Mouse (Mus musculus) liver, embryonic 11.5 days (tissue): ENCODE data around the gene Fam19a1. TPM values are rescaled to one million over a fixed set of nuclear protein-coding genes. Genes with fewer than 3 reads are reported as not detected.
A peak's percentile ranks its signal among the peaks of the same experiment; 100 is the strongest.

Source experiments
- ATAC-seq: fragments of 200-750 bp; cut with Nextera tagmentation; replicated peaks from 2 replicates; pipeline ENCODE4 v1.8.0; 2017; ENCODE audit warnings: moderate number of reproducible peaks, mild to moderate bottlenecking, moderate TSS enrichment, moderate library complexity; ENCODE audit not compliant: low FRiP score
- DNase-seq: peaks from one replicate; pipeline ENCODE4 v3.0.0-alpha.2; 2017; ENCODE audit warnings: low spot score
- H3K27ac ChIP-seq: fragments of 300-500 bp; sonication (generic); 2 replicates; pipeline ENCODE4 v1.5.1; 2014; ENCODE audit warnings: mild to moderate bottlenecking, low read depth, low read length, control low read depth
- H3K27me3 ChIP-seq: fragments of 300-500 bp; sonication (generic); replicated peaks from 2 replicates; pipeline ENCODE4 v1.6.1; 2014; ENCODE audit warnings: low read length, mixed read lengths; ENCODE audit not compliant: control insufficient read depth, insufficient read depth
- H3K36me3 ChIP-seq: fragments of 300-500 bp; sonication (generic); 2 replicates; pipeline ENCODE4 v1.6.1; 2014; ENCODE audit warnings: mild to moderate bottlenecking, low read length, moderate library complexity, mixed read lengths; ENCODE audit not compliant: control insufficient read depth, insufficient read depth
- H3K4me1 ChIP-seq: fragments of 300-500 bp; sonication (generic); replicated peaks from 2 replicates; pipeline ENCODE4 v1.6.1; 2014; ENCODE audit warnings: low read length, mixed read lengths; ENCODE audit not compliant: control insufficient read depth, insufficient read depth
- H3K4me2 ChIP-seq: fragments of 300-500 bp; sonication (generic); 2 replicates; pipeline ENCODE4 v1.6.1; 2014; ENCODE audit warnings: mild to moderate bottlenecking, control low read depth, moderate library complexity
- H3K4me3 ChIP-seq: fragments of 300-500 bp; sonication (generic); 2 replicates; pipeline ENCODE4 v1.5.1; 2014; ENCODE audit warnings: low read depth, low read length, control low read depth
- H3K9ac ChIP-seq: fragments of 300-500 bp; sonication (generic); 2 replicates; pipeline ENCODE4 v1.6.1; 2014; ENCODE audit warnings: low read depth, low read length, control low read depth
- H3K9me3 ChIP-seq: fragments of 300-500 bp; sonication (generic); 2 replicates; pipeline ENCODE4 v1.6.1; 2016; ENCODE audit warnings: low read length, inconsistent platforms, mixed read lengths; ENCODE audit not compliant: control insufficient read depth
- WGBS: fragments of 180-500 bp; shearing (Covaris S2); extraction: QIAGEN DNeasy Blood & Tissue Kit; methylation state at CpG from one replicate; pipeline ENCODE4 v1.1.7; 2014; 5-methylcytosine and 5-hydroxymethylcytosine counted together
- polyA plus RNA-seq: library from polyadenylated mRNA; unstranded; fragments of >200 nt; fragmentation: Nextera tagmentation; extraction: Ambion mirVana; gene quantifications from 2 replicates; pipeline ENCODE4 v1.2.1, GENCODE M21; 2014

The Fam19a1 gene
- 0.40 and 0.85 TPM in 2 replicates for polyA plus RNA-seq

- Histone ChIP-seq H3K4me1 (no peaks in the 10 kb centered on the region), H3K4me2 (no peak within 1 kb of the TSS), H3K9me3 (no peaks in the 10 kb centered on the region), H3K9ac (no peak within 1 kb of the TSS), H3K27me3 (peaks cover 4% of the 10 kb centered on the region), H3K27ac (no peak within 1 kb of the TSS), H3K36me3 (no peaks in the 10 kb centered on the region), H3K4me3 (no peak within 1 kb of the TSS)
- DNase-seq (no peak), ATAC-seq (no peak)
- WGBS: 41% methylated on average over 6 of the region's 6 CpGs
These were observed at the start of gene Fam19a1 for GRCm38 (mm10) chr6:96112854-96113253. Fam19a1 (plus strand) TSS chr6:96113154.

- H3K27ac ChIP-seq: no peak overlapping the region
- no peak overlapping the region for H3K4me3 ChIP-seq
- no peak overlapping the region for H3K4me2 ChIP-seq
- DNase-seq (no peak), ATAC-seq (no peak)
- H3K9ac ChIP-seq: no peak overlapping the region
- no peaks in the 10 kb centered on the region for H3K27me3 ChIP-seq
- 68% methylated on average over 4 of the region's 4 CpGs for WGBS
- H3K36me3 ChIP-seq: no peaks in the 10 kb centered on the region
- H3K9me3 ChIP-seq: no peaks in the 10 kb centered on the region
- H3K4me1 ChIP-seq: no peaks in the 10 kb centered on the region
These were observed 41.9 kb upstream of the Fam19a1 start for GRCm38 (mm10) chr6:96071080-96071479.

- ATAC-seq (no peak), DNase-seq (no peak)
- Histone ChIP-seq H3K27ac (no peak overlapping the region), H3K9ac (no peak overlapping the region), H3K27me3 (no peaks in the 10 kb centered on the region), H3K4me2 (no peak overlapping the region), H3K36me3 (no peaks in the 10 kb centered on the region), H3K4me3 (no peak overlapping the region), H3K9me3 (no peaks in the 10 kb centered on the region), H3K4me1 (no peaks in the 10 kb centered on the region)
These were observed 41.4 kb upstream of the Fam19a1 start for GRCm38 (mm10) chr6:96071567-96071966.

GRCm38 (mm10) chr6:96089961-96090360 is 23.0 kb upstream of the Fam19a1 start:
- H3K27ac ChIP-seq: no peak overlapping the region
- H3K9me3 ChIP-seq: no peaks in the 10 kb centered on the region
- no peaks in the 10 kb centered on the region for H3K36me3 ChIP-seq
- no peak overlapping the region for H3K4me2 ChIP-seq
- no peaks in the 10 kb centered on the region for H3K27me3 ChIP-seq
- no peak overlapping the region for H3K9ac ChIP-seq
- 87% methylated on average over 6 of the region's 6 CpGs for WGBS
- DNase-seq (no peak), ATAC-seq (no peak)
- H3K4me1 ChIP-seq: no peaks in the 10 kb centered on the region
- H3K4me3 ChIP-seq: no peak overlapping the region

GRCm38 (mm10) chr6:96093716-96094115 is 19.2 kb upstream of the Fam19a1 start:
- no peak overlapping the region for H3K4me3 ChIP-seq
- H3K36me3 ChIP-seq: no peaks in the 10 kb centered on the region
- H3K27me3 ChIP-seq: no peaks in the 10 kb centered on the region
- DNase-seq (no peak), ATAC-seq (no peak)
- H3K4me1 ChIP-seq: no peaks in the 10 kb centered on the region
- no peak overlapping the region for H3K4me2 ChIP-seq
- 77% methylated on average over 1 of the region's 1 CpGs for WGBS
- no peaks in the 10 kb centered on the region for H3K9me3 ChIP-seq
- H3K27ac ChIP-seq: no peak overlapping the region
- H3K9ac ChIP-seq: no peak overlapping the region

GRCm38 (mm10) chr6:96098225-96098624 is 14.7 kb upstream of the Fam19a1 start:
- Histone ChIP-seq H3K27me3 (no peaks in the 10 kb centered on the region), H3K36me3 (no peaks in the 10 kb centered on the region), H3K27ac (no peak overlapping the region), H3K4me2 (no peak overlapping the region), H3K4me3 (no peak overlapping the region), H3K4me1 (no peaks in the 10 kb centered on the region), H3K9ac (no peak overlapping the region), H3K9me3 (no peaks in the 10 kb centered on the region)
- ATAC-seq (no peak), DNase-seq (no peak)
- 76% methylated on average over 6 of the region's 6 CpGs for WGBS

- 59% methylated on average over 1 of the region's 1 CpGs for WGBS
- H3K36me3 ChIP-seq: no peaks in the 10 kb centered on the region
- H3K4me3 ChIP-seq: no peak overlapping the region
- H3K9ac ChIP-seq: no peak overlapping the region
- H3K27me3 ChIP-seq: no peaks in the 10 kb centered on the region
- no peak overlapping the region for H3K27ac ChIP-seq
- ATAC-seq (no peak), DNase-seq (no peak)
- no peaks in the 10 kb centered on the region for H3K4me1 ChIP-seq
- H3K4me2 ChIP-seq: no peak overlapping the region
- no peaks in the 10 kb centered on the region for H3K9me3 ChIP-seq
These were observed 1.3 kb upstream of the Fam19a1 start for GRCm38 (mm10) chr6:96111656-96112055.

GRCm38 (mm10) chr6:96114151-96114550 is 1.2 kb downstream of the Fam19a1 start:
- H3K36me3 ChIP-seq: no peaks in the 10 kb centered on the region
- ATAC-seq: no peak
- H3K27me3 ChIP-seq: peaks cover 4% of the 10 kb centered on the region
- no peak overlapping the region for H3K27ac ChIP-seq
- H3K9me3 ChIP-seq: no peaks in the 10 kb centered on the region
- DNase-seq: no peak
- H3K4me2 ChIP-seq: no peak overlapping the region
- no peak overlapping the region for H3K9ac ChIP-seq
- WGBS: 16% methylated on average over 1 of the region's 1 CpGs
- H3K4me1 ChIP-seq: no peaks in the 10 kb centered on the region
- no peak overlapping the region for H3K4me3 ChIP-seq

- H3K4me1 ChIP-seq: no peaks in the 10 kb centered on the region
- peak overlapping the region; percentile 53 for H3K4me3 ChIP-seq
- WGBS: 17% methylated on average over 6 of the region's 6 CpGs
- H3K27me3 ChIP-seq: peaks cover 4% of the 10 kb centered on the region
- peak overlapping the region; percentile 36; the same call in 1 of the 2 replicates for H3K9ac ChIP-seq
- DNase-seq (no peak), ATAC-seq (no peak)
- H3K4me2 ChIP-seq: peak overlapping the region; percentile 70
- no peaks in the 10 kb centered on the region for H3K36me3 ChIP-seq
- H3K27ac ChIP-seq: no peak overlapping the region
- H3K9me3 ChIP-seq: no peaks in the 10 kb centered on the region
These were observed 3.2 kb downstream of the Fam19a1 start for GRCm38 (mm10) chr6:96116148-96116533.
